Mouse (Mus musculus) heart, embryonic 10.5 days (tissue): ENCODE results near the gene Tysnd1. TPM values are rescaled to one million over a fixed set of nuclear protein-coding genes. Genes with fewer than 3 reads are reported as not detected.

ENCODE experiments used
- DNase-seq: peaks from one replicate; pipeline ENCODE4 v3.0.0-alpha.2; 2017; ENCODE audit warnings: low spot score
- H3K27ac ChIP-seq: fragments of 300-500 bp; sonication (generic); 2 replicates; pipeline ENCODE4 v1.5.1; 2016; ENCODE audit warnings: mild to moderate bottlenecking
- H3K27me3 ChIP-seq: fragments of 300-500 bp; sonication (generic); 2 replicates; pipeline ENCODE4 v1.6.1; 2016; ENCODE audit warnings: mild to moderate bottlenecking; ENCODE audit not compliant: poor library complexity, insufficient read depth, severe bottlenecking
- H3K36me3 ChIP-seq: fragments of 300-500 bp; sonication (generic); 2 replicates; pipeline ENCODE4 v1.6.1; 2016; ENCODE audit warnings: mild to moderate bottlenecking, moderate library complexity
- H3K4me1 ChIP-seq: fragments of 300-500 bp; sonication (generic); 2 replicates; pipeline ENCODE4 v1.6.1; 2016; ENCODE audit warnings: mild to moderate bottlenecking
- H3K4me3 ChIP-seq: fragments of 300-500 bp; sonication (generic); 2 replicates; pipeline ENCODE4 v1.5.1; 2016; ENCODE audit warnings: mild to moderate bottlenecking, moderate library complexity
- H3K9me3 ChIP-seq: fragments of 300-500 bp; sonication (generic); 2 replicates; pipeline ENCODE4 v1.6.1; 2016; ENCODE audit warnings: mild to moderate bottlenecking, moderate library complexity
- WGBS: fragments of 180-500 bp; shearing (Covaris S2); methylation state at CpG from one replicate; pipeline ENCODE4 v1.1.7; 2016; 5-methylcytosine and 5-hydroxymethylcytosine counted together
- polyA plus RNA-seq: library from polyadenylated mRNA; unstranded; fragments of >200 nt; fragmentation: Nextera tagmentation; extraction: Ambion mirVana; gene quantifications from 2 replicates; pipeline ENCODE4 v1.2.1, GENCODE M21; 2016

Gene Tysnd1
- polyA plus RNA-seq, 1 experiment from 2014 or later, result 39.2 TPM

GRCm38 (mm10) chr10:61704663-61705062 lies 9.3 kb downstream of the Tysnd1 start:
- DNase-seq, result no peak
- H3K4me1 ChIP-seq, result no peaks in the 10 kb centered on the region
- no peak overlapping the region for H3K4me3 ChIP-seq
- H3K27ac ChIP-seq, result no peak overlapping the region
- no peaks in the 10 kb centered on the region for H3K9me3 ChIP-seq
- H3K36me3 ChIP-seq, result peaks cover 37% of the 10 kb centered on the region
- no peaks in the 10 kb centered on the region for H3K27me3 ChIP-seq
- 82% methylated on average over 4 of the region's 4 CpGs for WGBS

DNA sequence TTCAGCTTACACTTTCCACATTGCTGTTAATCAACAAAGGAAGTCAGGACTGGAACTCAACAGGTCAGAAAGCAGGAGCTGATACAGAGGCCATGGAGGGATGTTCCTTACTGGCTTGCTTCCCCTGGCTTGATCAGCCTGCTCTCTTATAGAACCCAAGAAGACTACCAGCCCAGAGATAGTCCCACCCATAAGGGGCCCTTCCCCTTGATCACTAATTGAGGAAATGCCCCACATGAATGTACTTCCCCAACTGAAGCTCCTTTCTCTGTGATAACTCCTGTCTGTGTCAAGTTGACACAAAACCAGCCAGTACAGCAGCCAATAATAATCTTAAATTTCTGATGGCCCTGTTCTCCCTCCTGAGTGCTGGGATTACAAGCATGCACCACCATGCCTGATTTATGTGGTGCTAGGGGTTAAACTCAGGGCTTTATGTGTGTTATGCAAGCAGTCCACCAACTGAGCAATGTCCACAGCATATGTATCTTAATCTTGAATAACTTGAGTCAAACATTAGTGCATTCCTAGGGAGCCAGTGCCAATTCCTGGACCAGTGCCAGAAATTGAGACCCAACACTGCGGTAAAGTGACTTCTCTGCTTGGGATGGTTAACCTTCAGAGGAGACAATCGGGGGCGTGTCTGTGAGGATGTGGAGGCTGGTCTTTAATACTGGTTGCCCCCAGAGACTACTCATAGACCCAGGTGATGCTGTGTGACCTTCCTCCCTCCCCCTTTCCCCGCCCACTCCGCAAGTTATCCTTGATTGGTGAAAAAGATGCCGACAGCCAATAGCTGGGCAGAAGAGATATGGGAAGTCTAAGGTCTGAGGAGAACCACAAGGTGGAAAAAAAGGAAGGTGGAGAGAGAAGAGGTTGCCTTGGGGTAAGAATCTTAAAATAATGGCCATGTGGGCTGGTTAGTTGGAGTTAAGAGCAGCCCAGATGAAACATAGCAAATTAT lies 11.4 kb downstream of the Tysnd1 start:
- Histone ChIP-seq H3K4me3 (no peak overlapping the region), H3K27ac (no peak overlapping the region), H3K9me3 (no peaks in the 10 kb centered on the region), H3K27me3 (peaks cover 6% of the 10 kb centered on the region; the same call in 1 of the 2 replicates), H3K4me1 (no peaks in the 10 kb centered on the region), H3K36me3 (peaks cover 23% of the 10 kb centered on the region)
- WGBS, result 62% methylated on average over 6 of the region's 6 CpGs
- DNase-seq, result no peak

DNA sequence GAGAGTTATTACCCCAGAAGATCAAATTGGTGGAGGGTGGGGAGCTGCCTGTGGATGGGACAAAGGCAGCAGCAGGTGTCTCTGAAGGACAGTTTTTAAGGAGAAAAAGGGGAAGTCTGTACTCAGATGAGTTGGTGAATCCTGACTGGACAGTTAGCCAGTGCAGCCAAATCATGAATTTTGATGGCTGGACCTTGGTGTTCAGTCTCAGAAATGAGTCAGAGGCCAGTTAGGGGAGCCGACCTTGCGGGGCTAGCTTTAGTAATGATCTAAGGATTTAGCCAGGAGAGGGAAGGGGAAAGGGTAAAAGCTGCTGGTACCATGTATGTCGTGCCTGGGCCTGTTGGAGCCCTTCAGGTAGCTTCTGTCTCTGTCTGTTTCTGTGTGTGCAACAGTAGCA lies 18.3 kb downstream of the Tysnd1 start:
- H3K36me3 ChIP-seq, result no peaks in the 10 kb centered on the region
- H3K27me3 ChIP-seq, result peaks cover 30% of the 10 kb centered on the region
- no peak overlapping the region for H3K4me3 ChIP-seq
- no peaks in the 10 kb centered on the region for H3K9me3 ChIP-seq
- 62% methylated on average over 3 of the region's 3 CpGs for WGBS
- DNase-seq, result no peak
- peaks cover 21% of the 10 kb centered on the region for H3K4me1 ChIP-seq
- no peak overlapping the region for H3K27ac ChIP-seq

DNA sequence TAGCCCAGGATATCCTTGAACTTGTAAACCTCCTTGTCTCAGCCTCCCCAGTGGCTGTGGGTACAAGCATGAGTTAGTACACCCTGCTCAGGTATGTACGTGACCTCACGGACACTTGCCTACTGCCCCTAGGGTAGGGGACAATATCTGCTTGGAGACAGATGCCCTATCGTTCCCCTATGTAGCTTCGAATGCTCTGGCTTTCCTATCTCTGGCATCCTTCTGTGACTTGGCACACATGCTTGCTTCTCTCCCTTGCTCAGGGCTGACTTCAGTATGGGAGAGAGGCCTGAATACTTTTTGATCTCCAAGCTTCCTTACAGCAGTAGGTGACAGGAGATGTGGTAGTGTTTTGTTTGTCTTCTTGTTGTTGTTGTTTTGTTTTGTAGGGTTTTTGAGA lies 18.8 kb downstream of the Tysnd1 start:
- Histone ChIP-seq H3K27me3 (peaks cover 30% of the 10 kb centered on the region), H3K4me3 (no peak overlapping the region), H3K36me3 (0 out of 2 replicates have a peak, but pooled peaks cover under 1% of the 10 kb centered on the region), H3K9me3 (no peaks in the 10 kb centered on the region), H3K4me1 (peaks cover 21% of the 10 kb centered on the region), H3K27ac (no peak overlapping the region)
- no peak for DNase-seq
- WGBS, result 86% methylated on average over 4 of the region's 4 CpGs

- 13% methylated on average over 36 of the region's 36 CpGs for WGBS
- Histone ChIP-seq H3K36me3 (0 out of 2 replicates have a peak, but pooled peaks cover 3% of the 10 kb centered on the region), H3K9me3 (no peaks in the 10 kb centered on the region), H3K27ac (peak within 1 kb of the TSS; percentile 88), H3K4me3 (peak within 1 kb of the TSS; percentile 81), H3K4me1 (peaks cover 21% of the 10 kb centered on the region), H3K27me3 (peaks cover 30% of the 10 kb centered on the region)
- DNase-seq, result peak; percentile 94
These were observed 19.6 kb downstream of the Tysnd1 start, which contains the start of gene Aifm2 for GRCm38 (mm10) chr10:61714771-61715461. Aifm2 (plus strand) TSS chr10:61715263.

GRCm38 (mm10) chr10:61715462-61715837 lies 20.1 kb downstream of the Tysnd1 start:
- H3K9me3 ChIP-seq, result no peaks in the 10 kb centered on the region
- DNase-seq, result no peak
- H3K4me1 ChIP-seq, result peaks cover 21% of the 10 kb centered on the region
- peaks cover 30% of the 10 kb centered on the region for H3K27me3 ChIP-seq
- peak overlapping the region; percentile 81 for H3K4me3 ChIP-seq
- H3K27ac ChIP-seq, result peak overlapping the region; percentile 88
- 2% methylated on average over 11 of the region's 11 CpGs for WGBS
- H3K36me3 ChIP-seq, result 0 out of 2 replicates have a peak, but pooled peaks cover 3% of the 10 kb centered on the region

- DNase-seq, result no peak
- H3K36me3 ChIP-seq, result 0 out of 2 replicates have a peak, but pooled peaks cover 3% of the 10 kb centered on the region
These were observed 20.9 kb downstream of the Tysnd1 start for GRCm38 (mm10) chr10:61715996-61716864.

DNA sequence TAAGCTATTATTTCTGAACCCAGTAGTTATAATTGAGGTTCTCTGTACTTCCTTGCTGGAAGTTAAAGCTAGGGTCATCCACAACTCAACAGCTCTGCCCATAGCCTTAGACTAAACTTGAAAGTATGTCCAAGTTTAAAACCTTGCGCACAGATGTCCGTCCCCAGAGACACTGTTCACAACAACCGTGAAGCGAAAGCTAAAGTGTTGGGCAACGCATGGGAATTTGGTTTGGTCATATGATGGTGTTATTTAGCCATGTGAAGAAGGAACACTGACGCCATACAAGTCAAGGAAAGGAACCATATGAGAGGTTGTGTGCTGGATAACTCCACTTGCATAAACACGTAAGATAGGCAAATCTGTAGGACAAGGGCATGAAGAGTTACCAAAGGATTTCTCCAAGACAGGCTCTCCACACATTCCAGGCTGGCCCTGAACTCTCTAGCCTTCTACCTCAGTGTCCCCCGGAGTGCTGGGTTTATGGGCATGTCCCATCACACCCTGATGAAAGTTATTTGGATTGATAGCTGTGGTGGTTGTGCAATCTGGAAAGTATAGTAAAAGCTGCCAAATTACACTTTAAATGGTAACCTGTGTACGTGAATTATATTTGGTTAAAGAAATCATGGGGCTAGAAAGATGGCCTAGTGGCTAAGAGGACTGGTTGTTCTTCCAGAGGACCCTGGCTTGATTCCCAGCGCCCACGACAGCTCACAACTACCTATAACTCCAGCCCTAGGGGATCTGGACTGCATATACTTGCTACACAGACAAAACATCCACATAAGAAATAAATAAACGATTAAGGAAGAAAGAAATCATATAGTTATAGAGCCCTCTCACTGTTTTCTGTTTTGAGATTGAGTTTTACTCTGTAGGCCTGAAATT lies 22.3 kb downstream of the Tysnd1 start:
- no peak for DNase-seq
- Histone ChIP-seq H3K27me3 (peaks cover 35% of the 10 kb centered on the region), H3K9me3 (no peaks in the 10 kb centered on the region), H3K36me3 (0 out of 2 replicates have a peak, but pooled peaks cover 3% of the 10 kb centered on the region), H3K4me3 (no peak overlapping the region), H3K4me1 (peaks cover 21% of the 10 kb centered on the region), H3K27ac (no peak overlapping the region)
- 86% methylated on average over 12 of the region's 12 CpGs for WGBS

More at GRCm38 (mm10) chr10:61715996-61716864, 20.9 kb downstream of the Tysnd1 start:
- Histone ChIP-seq H3K4me3 (peak overlapping the region; percentile 81), H3K27me3 (peaks cover 32% of the 10 kb centered on the region), H3K27ac (peak overlapping the region; percentile 88; the same call in 1 of the 2 replicates), H3K9me3 (no peaks in the 10 kb centered on the region), H3K4me1 (peaks cover 21% of the 10 kb centered on the region)
- 70% methylated on average over 7 of the region's 7 CpGs for WGBS

DNA sequence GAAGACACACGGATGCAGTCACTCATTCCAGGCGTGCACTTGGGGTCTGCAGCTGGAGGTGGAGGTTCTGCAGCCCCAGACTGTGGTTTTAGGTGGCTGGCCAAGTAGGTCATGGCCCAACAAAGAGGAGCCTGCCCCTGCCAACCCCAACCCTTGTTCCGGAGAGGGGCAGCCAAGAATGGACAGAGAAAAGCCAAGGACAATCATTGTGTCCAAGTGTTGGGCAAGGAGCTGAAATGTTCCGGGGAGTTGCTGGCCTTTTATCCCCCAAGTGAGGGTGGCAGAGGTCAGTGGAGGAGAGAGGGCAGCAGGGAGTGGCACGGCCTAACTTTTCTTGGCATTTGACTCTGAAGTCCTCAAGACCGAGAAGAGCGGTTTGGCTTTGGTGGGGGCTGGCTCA lies 25.0 kb downstream of the Tysnd1 start:
- H3K4me1 ChIP-seq, result peaks cover 12% of the 10 kb centered on the region
- H3K9me3 ChIP-seq, result no peaks in the 10 kb centered on the region
- H3K4me3 ChIP-seq, result no peak overlapping the region
- no peak for DNase-seq
- WGBS, result 85% methylated on average over 7 of the region's 7 CpGs
- H3K27me3 ChIP-seq, result peaks cover 18% of the 10 kb centered on the region
- H3K27ac ChIP-seq, result no peak overlapping the region
- 0 out of 2 replicates have a peak, but pooled peaks cover 3% of the 10 kb centered on the region for H3K36me3 ChIP-seq

DNA sequence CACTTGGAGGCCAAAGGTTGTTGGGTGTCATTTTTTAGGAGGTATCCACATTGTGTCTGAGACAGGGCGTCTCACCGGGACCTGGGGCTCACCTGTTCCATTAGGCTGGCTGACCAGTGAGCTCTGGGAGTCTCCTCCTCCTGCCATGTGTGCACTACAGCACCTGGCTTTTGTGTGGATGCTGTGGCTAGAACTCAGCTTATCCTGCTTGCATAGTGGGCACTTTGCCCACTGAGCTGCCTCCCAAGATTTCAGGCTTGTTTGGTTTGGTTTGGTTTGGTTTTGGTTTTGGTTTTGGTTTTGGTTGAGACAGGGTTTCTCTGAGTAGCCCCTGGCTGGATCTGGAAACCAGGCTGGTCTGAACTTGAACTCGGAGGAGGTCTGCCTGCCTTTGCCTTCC lies 26.9 kb downstream of the Tysnd1 start:
- 77% methylated on average over 3 of the region's 3 CpGs for WGBS
- no peaks in the 10 kb centered on the region for H3K4me1 ChIP-seq
- no peak overlapping the region for H3K4me3 ChIP-seq
- peaks cover 12% of the 10 kb centered on the region; the same call in 1 of the 2 replicates for H3K36me3 ChIP-seq
- H3K27ac ChIP-seq, result no peak overlapping the region
- H3K27me3 ChIP-seq, result peaks cover 25% of the 10 kb centered on the region; the same call in 1 of the 2 replicates
- no peak for DNase-seq
- H3K9me3 ChIP-seq, result no peaks in the 10 kb centered on the region

DNA sequence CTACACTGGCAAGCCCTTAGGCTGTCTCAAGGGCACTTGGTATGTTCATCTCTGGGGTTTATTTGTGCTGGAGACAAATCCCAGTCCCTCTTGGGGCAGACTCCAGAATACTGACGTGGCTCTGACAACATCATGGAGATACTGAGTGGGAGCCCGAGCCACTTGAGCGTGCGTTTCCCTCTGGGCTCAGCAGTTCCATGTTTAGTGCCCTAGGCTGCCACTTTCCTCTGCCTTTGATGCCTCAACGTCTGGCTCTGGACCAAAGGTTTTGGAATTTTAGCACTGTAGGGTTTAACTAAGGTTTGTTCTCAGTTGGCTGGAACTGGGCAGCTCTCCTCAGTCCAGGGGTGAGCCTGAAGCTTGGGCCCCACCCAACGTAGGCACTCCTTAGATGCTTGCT lies 28.0 kb downstream of the Tysnd1 start:
- no peaks in the 10 kb centered on the region for H3K4me1 ChIP-seq
- no peaks in the 10 kb centered on the region for H3K9me3 ChIP-seq
- no peak for DNase-seq
- WGBS, result 67% methylated on average over 6 of the region's 6 CpGs
- H3K4me3 ChIP-seq, result no peak overlapping the region
- H3K27ac ChIP-seq, result no peak overlapping the region
- peaks cover 30% of the 10 kb centered on the region; the same call in 1 of the 2 replicates for H3K27me3 ChIP-seq
- peaks cover 20% of the 10 kb centered on the region; the same call in 1 of the 2 replicates for H3K36me3 ChIP-seq
